Mouse (Mus musculus): Measurements from ENCODE around the gene Srcin1.

The Srcin1 gene

GRCm38 (mm10) chr11:97468639-97469287 lies 107.2 kb downstream of the Srcin1 start:
- peak; percentile 78 for DNase-seq (ENCODE audit: extremely low spot score)

- no peak for DNase-seq (ENCODE audit: extremely low spot score)
Observed at GRCm38 (mm10) chr11:97466444-97467160, 109.4 kb downstream of the Srcin1 start.

- no peak for DNase-seq (ENCODE audit: extremely low spot score)
Observed at GRCm38 (mm10) chr11:97465957-97466356, 110.0 kb downstream of the Srcin1 start.

GRCm38 (mm10) chr11:97463991-97464390 lies 112.0 kb downstream of the Srcin1 start:
- no peak for DNase-seq (ENCODE audit: extremely low spot score)

GRCm38 (mm10) chr11:97463166-97463565 lies 112.8 kb downstream of the Srcin1 start:
- DNase-seq (ENCODE audit: extremely low spot score), result no peak

- DNase-seq (ENCODE audit: extremely low spot score), result no peak
Observed at GRCm38 (mm10) chr11:97462538-97462937, 113.4 kb downstream of the Srcin1 start.

- DNase-seq (ENCODE audit: extremely low spot score), result no peak
Observed at GRCm38 (mm10) chr11:97461307-97461820, 114.6 kb downstream of the Srcin1 start.
